Mouse (Mus musculus): ENCODE measurements at regions not wholly inside any gene's neighbourhood (a gene's known extent, or its start where the extent isn't known, plus 50 kb on each side); places are given as distances from the start of the nearest gene placed in this dataset.

DNA sequence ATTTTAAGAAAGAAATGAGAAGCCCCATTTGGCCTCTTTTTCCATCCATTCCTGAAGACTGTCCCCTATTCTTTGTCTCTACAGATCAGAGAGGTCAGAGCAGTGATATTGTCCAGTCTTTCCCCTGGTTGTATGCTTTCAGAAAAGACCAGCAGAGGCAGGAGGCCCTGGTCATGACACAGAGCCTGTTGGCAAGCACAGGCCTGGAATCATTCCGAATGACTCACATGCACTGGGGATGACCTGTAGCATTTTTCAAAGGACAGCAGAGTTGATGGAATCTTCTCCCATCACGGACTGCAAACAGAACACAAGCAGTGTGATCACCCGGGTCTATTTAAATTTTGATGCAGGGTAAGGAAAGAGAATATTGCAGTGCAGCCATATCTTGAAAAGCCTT, 50.2 kb upstream of the Nxt1 start:
- Histone ChIP-seq H3K36me3 (ENCODE audit: insufficient read depth) (no peaks in the 10 kb centered on the region), H3K27ac (ENCODE audit: low read depth, low read length) (no peak overlapping the region), H3K27me3 (ENCODE audit: insufficient read depth, low read length) (no peaks in the 10 kb centered on the region), H3K9ac (no peak overlapping the region), H3K4me2 (ENCODE audit: low read depth) (no peak overlapping the region), H3K4me3 (ENCODE audit: low read depth, low read length) (no peak overlapping the region), H3K9me3 (ENCODE audit: low read length) (no peaks in the 10 kb centered on the region), H3K4me1 (ENCODE audit: insufficient read depth) (no peaks in the 10 kb centered on the region)
- no peak for ATAC-seq
- no peak for TF ChIP-seq CTCF (IDR thresholded peaks at IDR 0.05; ENCODE audit: low read depth)
- DNase-seq, result no peak
- 70% methylated on average over 3 of the region's 3 CpGs for WGBS

GRCm38 (mm10) chr2:148611911-148612310, 60.5 kb upstream of the Nxt1 start:
- DNase-seq, result no peak
- TF ChIP-seq CTCF (IDR thresholded peaks at IDR 0.05; ENCODE audit: low read depth), result no peak
- H3K4me2 ChIP-seq (ENCODE audit: low read depth), result no peak overlapping the region
- H3K4me3 ChIP-seq (ENCODE audit: low read depth, low read length), result no peak overlapping the region
- ATAC-seq, result no peak
- no peaks in the 10 kb centered on the region for H3K36me3 ChIP-seq (ENCODE audit: insufficient read depth)
- H3K9me3 ChIP-seq (ENCODE audit: low read length), result no peaks in the 10 kb centered on the region
- WGBS, result 83% methylated on average over 1 of the region's 1 CpGs
- H3K27ac ChIP-seq (ENCODE audit: low read depth, low read length), result no peak overlapping the region
- no peaks in the 10 kb centered on the region for H3K4me1 ChIP-seq (ENCODE audit: insufficient read depth)
- H3K27me3 ChIP-seq (ENCODE audit: insufficient read depth, low read length), result no peaks in the 10 kb centered on the region
- H3K9ac ChIP-seq, result no peak overlapping the region

DNA sequence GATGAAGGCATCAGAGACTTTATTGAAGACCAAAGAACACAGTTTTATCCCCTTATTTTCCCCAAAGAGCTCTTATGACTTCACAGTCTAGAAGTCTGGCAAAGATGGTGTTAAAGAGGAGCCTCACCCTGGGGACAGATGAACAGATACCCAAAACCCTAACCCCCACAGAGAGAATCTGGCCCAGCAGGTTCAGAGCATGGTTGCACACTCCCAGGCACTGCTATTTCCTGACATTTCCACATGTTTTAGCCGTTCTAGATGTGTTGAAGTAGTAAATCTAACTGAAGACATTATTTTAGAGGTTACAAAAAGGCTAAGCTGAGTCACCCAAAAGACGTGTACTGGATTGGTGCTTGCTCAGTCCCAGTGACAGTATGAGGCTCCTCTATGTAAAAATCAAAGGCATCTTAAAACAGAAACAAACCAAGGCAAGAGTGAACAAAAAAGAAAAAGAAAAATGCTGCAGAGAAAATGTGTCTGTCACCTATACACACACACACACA, 66.9 kb upstream of the Nxt1 start:
- DNase-seq (no peak), ATAC-seq (no peak)
- Histone ChIP-seq H3K27ac (ENCODE audit: low read depth, low read length) (no peak overlapping the region), H3K27me3 (ENCODE audit: insufficient read depth, low read length) (no peaks in the 10 kb centered on the region), H3K4me3 (ENCODE audit: low read depth, low read length) (no peak overlapping the region), H3K36me3 (ENCODE audit: insufficient read depth) (no peaks in the 10 kb centered on the region), H3K4me2 (ENCODE audit: low read depth) (no peak overlapping the region), H3K4me1 (ENCODE audit: insufficient read depth) (no peaks in the 10 kb centered on the region), H3K9ac (no peak overlapping the region), H3K9me3 (ENCODE audit: low read length) (no peaks in the 10 kb centered on the region)
- 58% methylated on average over 2 of the region's 2 CpGs for WGBS
- TF ChIP-seq CTCF (IDR thresholded peaks at IDR 0.05; ENCODE audit: low read depth), result no peak

DNA sequence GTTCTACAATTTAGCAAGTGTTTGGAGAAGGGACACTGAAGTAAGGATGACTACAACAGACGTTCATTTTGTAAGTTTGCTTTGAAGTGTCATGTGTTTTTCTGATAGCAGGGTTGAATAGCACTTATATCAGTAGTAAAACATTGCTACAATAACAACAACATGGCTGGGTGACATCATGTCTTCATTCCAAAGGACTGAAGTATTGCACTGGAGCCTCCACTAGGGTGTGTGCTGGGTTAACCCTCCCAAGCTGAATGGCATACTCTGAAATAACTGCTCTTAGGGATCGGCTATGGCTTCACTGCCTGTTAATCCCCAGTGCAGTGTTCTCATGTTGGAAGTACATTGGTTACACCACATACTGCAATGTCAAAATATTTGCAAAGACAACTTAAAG, 68.5 kb upstream of the Nxt1 start:
- H3K27ac ChIP-seq (ENCODE audit: low read depth, low read length), result no peak overlapping the region
- no peak overlapping the region for H3K9ac ChIP-seq
- H3K4me3 ChIP-seq (ENCODE audit: low read depth, low read length), result no peak overlapping the region
- no peak overlapping the region for H3K4me2 ChIP-seq (ENCODE audit: low read depth)
- no peaks in the 10 kb centered on the region for H3K9me3 ChIP-seq (ENCODE audit: low read length)
- no peaks in the 10 kb centered on the region for H3K36me3 ChIP-seq (ENCODE audit: insufficient read depth)
- H3K4me1 ChIP-seq (ENCODE audit: insufficient read depth), result no peaks in the 10 kb centered on the region
- H3K27me3 ChIP-seq (ENCODE audit: insufficient read depth, low read length), result no peaks in the 10 kb centered on the region
- DNase-seq (no peak), ATAC-seq (no peak)
- WGBS, result 67% methylated on average over 2 of the region's 2 CpGs
- 0 out of 2 replicates have a peak, but pooled peaks have one; percentile 15 for TF ChIP-seq CTCF (IDR thresholded peaks at IDR 0.05; ENCODE audit: low read depth)

GRCm38 (mm10) chr2:148603315-148603714, 69.1 kb upstream of the Nxt1 start:
- WGBS, result 60% methylated on average over 2 of the region's 2 CpGs
- no peak for TF ChIP-seq CTCF (IDR thresholded peaks at IDR 0.05; ENCODE audit: low read depth)
- no peak for ATAC-seq
- no peak overlapping the region for H3K4me2 ChIP-seq (ENCODE audit: low read depth)
- no peaks in the 10 kb centered on the region for H3K36me3 ChIP-seq (ENCODE audit: insufficient read depth)
- H3K9me3 ChIP-seq (ENCODE audit: low read length), result no peaks in the 10 kb centered on the region
- no peaks in the 10 kb centered on the region for H3K4me1 ChIP-seq (ENCODE audit: insufficient read depth)
- no peak for DNase-seq
- no peaks in the 10 kb centered on the region for H3K27me3 ChIP-seq (ENCODE audit: insufficient read depth, low read length)
- no peak overlapping the region for H3K9ac ChIP-seq
- no peak overlapping the region for H3K27ac ChIP-seq (ENCODE audit: low read depth, low read length)
- H3K4me3 ChIP-seq (ENCODE audit: low read depth, low read length), result no peak overlapping the region

- H3K27ac ChIP-seq (ENCODE audit: low read depth, low read length), result no peak overlapping the region
- H3K27me3 ChIP-seq (ENCODE audit: insufficient read depth, low read length), result no peaks in the 10 kb centered on the region
- DNase-seq (peak; percentile 38), ATAC-seq (peak; percentile 78)
- H3K36me3 ChIP-seq (ENCODE audit: insufficient read depth), result no peaks in the 10 kb centered on the region
- H3K4me1 ChIP-seq (ENCODE audit: insufficient read depth), result no peaks in the 10 kb centered on the region
- no peak overlapping the region for H3K4me2 ChIP-seq (ENCODE audit: low read depth)
- H3K4me3 ChIP-seq (ENCODE audit: low read depth, low read length), result no peak overlapping the region
- no peak overlapping the region for H3K9ac ChIP-seq
- TF ChIP-seq CTCF (IDR thresholded peaks at IDR 0.05; ENCODE audit: low read depth), result no peak
- H3K9me3 ChIP-seq (ENCODE audit: low read length), result no peaks in the 10 kb centered on the region
Measured at GRCm38 (mm10) chr2:148599498-148599897, 72.9 kb upstream of the Nxt1 start.

DNA sequence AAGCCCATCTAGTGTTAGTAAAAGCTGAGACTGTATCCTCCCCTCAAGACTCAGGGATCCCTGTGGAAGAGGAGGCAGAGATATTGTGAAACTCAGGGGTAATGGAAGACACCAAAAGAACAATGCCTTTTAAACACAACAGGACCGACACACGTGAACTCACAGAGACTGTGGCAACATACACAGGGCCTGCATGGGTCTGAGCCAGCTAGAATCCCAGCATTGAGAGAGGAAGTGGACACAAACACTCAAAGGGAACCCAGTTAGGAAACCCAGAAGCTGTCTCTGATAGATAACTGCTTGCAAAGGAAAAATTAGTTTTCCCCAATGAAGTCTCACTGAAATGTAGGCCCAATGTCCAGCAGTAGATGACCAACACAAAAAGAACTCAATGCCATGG, 75.4 kb upstream of the Nxt1 start:
- Histone ChIP-seq H3K4me3 (ENCODE audit: low read depth, low read length) (no peak overlapping the region), H3K9ac (no peak overlapping the region), H3K27me3 (ENCODE audit: insufficient read depth, low read length) (no peaks in the 10 kb centered on the region), H3K4me2 (ENCODE audit: low read depth) (no peak overlapping the region), H3K4me1 (ENCODE audit: insufficient read depth) (no peaks in the 10 kb centered on the region), H3K27ac (ENCODE audit: low read depth, low read length) (no peak overlapping the region), H3K9me3 (ENCODE audit: low read length) (no peaks in the 10 kb centered on the region), H3K36me3 (ENCODE audit: insufficient read depth) (no peaks in the 10 kb centered on the region)
- 97% methylated on average over 2 of the region's 2 CpGs for WGBS
- no peak for DNase-seq
- TF ChIP-seq CTCF (IDR thresholded peaks at IDR 0.05; ENCODE audit: low read depth), result no peak
- ATAC-seq, result no peak
